Mouse (Mus musculus) megakaryocyte, embryonic 14.5 days (primary cell): ENCODE results near the gene Ski.

Experiments used
- FLI1 ChIP-seq: IDR thresholded peaks from 2 replicates; pipeline ENCODE4 v1.6.1; 2012; ENCODE audit warnings: low read length, inconsistent platforms, mixed read lengths
- GATA1 ChIP-seq: IDR thresholded peaks from 3 replicates; pipeline ENCODE4 v1.6.1; 2012; ENCODE audit warnings: mixed read lengths, low read length, inconsistent platforms, borderline replicate concordance

DNA sequence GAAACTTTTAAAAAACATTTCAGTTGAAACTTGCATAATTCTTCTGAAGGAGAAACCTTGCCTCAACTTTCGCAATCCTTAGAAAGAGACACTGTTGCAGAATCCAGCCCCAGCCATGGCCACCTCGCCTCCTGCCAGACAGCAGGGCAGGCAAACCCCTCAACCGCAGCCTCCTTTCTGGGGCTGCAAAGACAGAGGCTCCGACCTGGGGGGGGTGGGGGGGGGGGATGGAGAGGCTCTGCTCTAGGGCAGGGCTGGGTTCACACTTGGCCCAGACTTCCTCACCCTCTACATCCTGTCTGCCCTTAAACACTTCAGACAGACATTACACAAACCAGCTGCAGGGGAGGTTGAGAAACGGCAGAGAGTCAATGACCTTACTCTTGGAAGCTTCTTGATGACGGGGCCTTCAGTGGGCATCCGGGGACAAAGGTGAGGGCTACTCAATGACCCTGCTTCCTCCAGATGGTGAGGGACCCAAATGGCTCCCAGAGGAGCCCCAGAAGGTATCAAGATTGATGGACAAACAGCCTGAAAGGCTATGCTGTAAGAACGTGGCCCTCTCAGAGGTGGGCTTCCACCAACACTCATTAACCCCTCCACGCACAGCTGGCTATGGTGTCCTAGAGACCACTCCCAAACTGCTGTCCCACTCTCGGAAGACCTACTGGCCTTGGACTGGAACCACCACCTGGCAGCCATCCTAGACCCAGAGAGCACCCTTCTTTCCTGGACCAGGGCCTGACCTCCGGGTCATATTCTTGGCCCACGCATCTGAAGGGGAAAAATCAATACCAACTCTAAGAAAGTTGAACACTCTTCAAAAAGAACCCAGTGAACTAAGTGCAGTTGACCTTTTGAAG is 4.9 kb downstream of the Ski start:
- no peak for TF ChIP-seq GATA1
- no peak for TF ChIP-seq FLI1
